Mouse (Mus musculus): ENCODE data around the gene Magi1.

Magi1 gene

DNA sequence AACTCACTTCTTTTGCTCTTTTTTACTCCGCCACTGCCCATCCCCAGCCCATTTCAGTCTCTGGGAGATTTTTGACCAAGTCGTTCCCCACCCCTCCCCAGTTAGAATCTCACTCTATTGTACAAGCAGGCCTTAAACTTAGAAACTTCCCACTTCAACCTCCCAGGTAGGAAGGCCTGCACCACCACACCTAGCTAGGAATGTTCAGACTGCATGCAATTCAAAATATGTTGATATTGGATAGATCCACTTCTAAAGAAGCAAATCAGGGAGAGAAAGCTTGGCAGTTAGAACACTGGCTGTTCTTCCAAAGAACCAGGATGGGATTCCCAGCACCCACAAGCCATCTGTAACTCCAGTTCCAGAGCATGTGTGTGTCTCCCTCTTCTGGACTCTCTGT is 81.8 kb downstream of the Magi1 start:
- no peak for DNase-seq (ENCODE audit: low spot score in 2 of 2)

DNA sequence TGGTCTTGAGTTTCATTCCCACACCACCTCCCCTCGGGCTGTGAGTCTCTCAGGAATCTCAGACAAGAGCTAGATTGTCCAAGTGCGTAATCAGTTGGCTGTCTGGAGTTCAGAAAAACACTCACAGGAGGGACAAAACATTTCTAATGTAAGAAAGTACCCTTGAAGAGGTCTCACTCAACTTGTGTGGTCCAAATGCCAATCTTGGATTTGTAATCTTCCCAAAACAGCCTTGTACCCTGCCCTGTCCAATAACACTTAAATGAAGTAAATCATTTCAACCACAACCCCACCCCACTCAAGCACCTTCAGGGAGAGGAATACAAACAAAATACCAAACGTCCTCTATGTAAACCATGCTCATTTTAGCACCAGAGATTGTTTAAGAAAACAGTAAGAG is 82.8 kb downstream of the Magi1 start:
- no peak for DNase-seq (ENCODE audit: low spot score in 2 of 2)

DNA sequence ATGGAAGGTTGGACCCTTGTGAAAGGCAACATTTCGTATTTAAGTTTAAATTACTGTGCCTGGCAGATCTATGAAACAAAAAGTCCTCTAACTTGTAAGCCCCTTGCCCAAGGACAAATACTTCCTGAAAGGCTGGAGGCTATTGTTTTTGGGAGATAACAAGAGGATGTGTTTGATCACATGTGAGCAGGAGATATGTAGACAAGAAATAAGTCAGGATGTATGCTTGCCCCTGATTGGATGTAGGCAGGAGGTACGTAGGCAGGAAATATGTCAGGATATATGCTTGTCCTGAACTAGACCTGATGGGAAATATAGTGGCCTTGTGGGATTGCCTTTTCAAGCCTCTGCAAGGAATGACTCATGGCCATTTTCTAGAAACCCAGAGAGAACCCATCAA is 84.0 kb downstream of the Magi1 start:
- no peak for DNase-seq (ENCODE audit: low spot score in 2 of 2)

DNA sequence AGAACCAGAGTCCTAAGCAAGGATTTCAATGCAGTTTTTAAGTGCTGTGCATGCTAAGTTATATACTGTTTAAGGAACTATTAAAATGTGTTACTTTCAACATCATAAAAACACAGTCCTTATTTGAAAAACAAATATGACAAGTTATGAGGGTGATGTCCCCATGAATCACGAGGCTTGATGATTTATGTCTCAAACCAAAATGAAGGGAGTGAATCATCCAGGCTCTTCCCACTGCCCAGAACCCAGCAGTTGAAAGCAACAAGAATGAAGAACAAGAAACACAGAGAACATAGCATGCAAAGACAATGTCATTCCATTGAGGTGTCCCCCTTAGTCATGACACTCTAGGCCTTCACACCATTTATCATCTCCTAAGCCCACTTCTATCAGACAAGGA is 85.9 kb downstream of the Magi1 start:
- DNase-seq (ENCODE audit: low spot score in 2 of 2) = no peak

DNA sequence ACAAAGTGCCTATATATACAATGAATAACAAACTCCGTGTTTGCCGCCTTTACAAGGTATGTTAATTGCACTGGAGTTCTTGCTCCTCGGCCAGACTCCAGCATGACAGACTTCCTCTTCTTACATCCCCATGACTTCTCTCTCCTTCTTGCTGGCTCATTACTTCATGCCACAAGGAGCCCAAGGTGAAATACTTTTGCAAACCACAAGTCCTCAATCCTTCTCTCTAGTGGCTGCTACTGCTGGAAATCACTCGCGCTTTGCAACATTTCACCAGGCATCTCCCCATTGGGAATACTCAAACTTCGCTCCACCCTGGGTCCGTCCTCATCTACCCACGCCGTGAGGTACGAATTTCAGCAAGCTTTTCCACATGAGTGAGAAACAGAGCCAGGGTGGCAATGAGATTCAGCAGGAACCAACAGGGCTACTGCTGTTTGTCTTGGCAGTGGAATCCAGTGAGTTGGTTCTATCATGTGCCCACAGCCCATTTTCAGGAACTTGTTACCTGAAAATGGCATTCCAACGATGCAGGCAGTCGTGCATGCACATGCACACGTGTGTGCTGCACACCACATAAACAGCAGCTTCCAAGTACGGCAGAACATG is 88.3 kb downstream of the Magi1 start:
- no peak for DNase-seq (ENCODE audit: low spot score in 2 of 2)

DNA sequence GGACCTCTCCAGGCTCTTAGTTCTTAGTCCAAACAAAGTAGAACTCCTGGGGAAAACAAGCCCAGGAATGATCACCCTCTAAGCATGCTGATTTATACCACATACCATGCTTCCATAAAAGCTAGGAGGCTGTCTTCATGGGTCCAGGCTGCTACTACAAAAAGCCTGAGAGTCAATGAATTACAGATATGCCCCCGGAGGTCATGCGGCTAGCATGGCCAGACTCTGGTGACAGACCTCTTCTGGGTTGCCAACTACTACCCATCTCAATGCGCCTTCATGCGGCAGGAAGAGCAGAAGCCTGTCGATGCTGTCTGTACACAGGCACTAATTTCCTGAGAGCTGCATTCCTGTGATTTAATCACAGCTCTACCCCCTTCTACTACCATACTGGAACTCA is 92.9 kb downstream of the Magi1 start:
- DNase-seq (ENCODE audit: low spot score in 2 of 2) = no peak

DNA sequence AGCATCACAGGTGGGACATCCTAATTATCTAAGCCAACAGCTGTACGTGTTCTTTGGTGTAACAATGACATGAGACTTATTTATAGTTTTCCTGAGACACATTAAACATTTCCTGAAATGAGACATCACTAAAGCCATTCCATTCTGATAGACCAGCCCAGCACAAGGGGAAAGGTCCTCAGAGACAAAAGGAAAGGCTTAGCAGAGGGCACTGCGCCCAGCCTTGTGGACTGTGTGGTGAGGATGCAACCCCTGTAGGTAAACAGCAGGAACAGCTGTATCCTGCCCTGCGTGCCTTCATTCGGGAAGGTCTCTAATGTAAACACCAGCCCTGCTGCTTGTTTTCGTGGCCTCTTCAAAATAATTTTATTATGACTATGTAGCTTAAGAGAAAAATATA is 94.3 kb downstream of the Magi1 start:
- no peak for DNase-seq (ENCODE audit: low spot score in 2 of 2)

DNA sequence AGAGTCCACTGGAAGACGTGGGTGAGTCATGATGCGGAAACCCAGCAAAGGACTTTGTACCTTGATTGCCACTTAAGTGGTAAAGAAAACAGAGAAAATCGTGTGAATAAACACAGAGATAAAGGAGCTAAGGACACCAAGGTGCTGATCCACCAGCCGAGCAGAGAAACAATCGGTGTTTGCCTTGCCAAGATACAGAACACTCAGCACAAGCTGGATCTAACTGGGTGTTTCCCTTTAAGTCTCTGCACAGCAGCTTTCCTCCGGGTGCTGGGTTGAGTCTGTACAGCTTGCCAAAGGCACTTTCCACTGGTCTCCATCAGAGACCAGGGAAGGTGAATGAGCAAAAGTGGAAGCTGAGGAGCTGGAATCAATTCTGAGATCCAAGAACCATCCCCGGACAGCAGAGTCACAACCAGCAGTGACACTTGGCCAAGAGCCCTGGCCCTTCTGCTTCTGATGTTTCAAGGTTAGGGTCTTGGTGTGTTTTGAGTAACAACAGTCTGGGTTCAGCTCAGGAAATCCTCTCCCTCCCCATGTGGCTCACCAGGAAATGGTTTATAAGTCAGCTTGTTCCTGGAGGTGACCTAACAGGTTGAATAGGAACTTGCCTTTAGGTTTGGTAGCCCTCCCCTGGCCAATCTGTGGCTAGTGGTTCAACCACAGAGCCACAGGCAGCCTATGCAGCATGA is 96.9 kb downstream of the Magi1 start:
- no peak for DNase-seq (ENCODE audit: low spot score in 2 of 2)

DNA sequence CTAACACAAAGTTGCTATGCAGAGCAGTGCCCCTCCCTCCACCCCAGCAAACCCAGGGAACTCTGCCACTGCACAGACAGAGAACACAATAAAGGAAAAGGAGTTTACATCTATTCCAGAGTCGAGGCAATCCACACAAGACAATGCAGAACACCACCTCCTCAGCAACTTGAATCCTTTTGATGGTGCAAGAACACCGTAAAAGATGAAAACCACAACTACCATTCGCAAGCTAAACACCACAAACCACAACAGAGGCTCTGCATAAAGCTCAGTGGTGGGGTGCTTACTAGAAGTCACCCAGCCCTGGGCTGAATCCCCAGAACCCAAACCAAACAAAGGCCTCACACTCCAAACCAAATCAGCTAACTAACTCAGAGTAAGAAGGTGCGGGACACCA is 99.4 kb downstream of the Magi1 start:
- DNase-seq (ENCODE audit: low spot score in 2 of 2) = no peak

DNA sequence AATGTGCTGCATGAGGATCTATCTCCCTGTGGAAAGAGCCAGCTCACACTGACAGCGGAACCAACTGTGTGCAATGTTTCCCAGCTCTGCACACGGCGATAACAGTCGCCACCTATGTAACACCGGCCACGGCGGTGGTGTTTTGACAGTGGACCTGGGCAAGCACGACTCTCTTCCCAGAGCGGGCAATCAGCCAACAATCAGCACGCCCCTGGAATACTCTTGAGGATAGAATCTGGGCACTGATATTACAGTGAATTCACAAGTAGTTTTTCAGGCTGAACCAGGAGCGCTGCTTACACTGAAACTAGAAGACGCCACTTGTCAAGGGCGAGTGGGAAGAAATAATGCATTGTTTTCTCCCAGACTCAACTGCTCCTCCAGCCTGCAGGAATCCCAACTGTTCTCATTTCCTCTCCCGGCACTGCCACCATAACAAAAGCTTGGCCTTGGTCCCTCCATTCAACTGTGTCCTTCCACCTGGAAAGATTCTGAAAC is 100.3 kb downstream of the Magi1 start:
- no peak for DNase-seq (ENCODE audit: low spot score in 2 of 2)

DNA sequence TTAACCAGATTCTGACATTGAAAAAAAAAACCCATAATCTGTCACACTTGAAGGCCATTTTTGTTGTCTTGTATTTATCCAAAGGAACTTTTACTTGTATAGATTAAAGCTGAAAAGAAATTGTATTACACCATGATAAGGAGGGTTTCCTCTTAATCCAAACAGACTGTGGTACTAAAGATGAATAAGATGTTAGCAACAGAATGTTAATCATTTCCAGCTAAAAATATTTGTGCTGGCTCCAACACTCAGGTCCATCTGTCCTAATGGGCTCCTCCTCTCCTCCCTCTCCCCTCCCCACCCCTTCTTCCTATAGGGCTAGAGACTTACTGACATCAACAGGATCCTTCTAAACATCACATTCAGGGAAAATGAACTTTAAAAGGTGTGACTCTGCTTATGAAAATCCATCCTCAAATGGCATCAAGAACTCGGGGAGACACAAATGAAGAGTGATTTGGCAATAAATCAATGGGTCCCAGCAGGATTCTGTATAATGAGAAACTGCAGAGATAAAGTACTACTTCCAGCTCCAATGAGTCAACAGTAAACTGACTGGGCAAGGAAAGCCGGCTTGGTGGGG is 102.0 kb downstream of the Magi1 start:
- no peak for DNase-seq (ENCODE audit: low spot score in 2 of 2)

DNA sequence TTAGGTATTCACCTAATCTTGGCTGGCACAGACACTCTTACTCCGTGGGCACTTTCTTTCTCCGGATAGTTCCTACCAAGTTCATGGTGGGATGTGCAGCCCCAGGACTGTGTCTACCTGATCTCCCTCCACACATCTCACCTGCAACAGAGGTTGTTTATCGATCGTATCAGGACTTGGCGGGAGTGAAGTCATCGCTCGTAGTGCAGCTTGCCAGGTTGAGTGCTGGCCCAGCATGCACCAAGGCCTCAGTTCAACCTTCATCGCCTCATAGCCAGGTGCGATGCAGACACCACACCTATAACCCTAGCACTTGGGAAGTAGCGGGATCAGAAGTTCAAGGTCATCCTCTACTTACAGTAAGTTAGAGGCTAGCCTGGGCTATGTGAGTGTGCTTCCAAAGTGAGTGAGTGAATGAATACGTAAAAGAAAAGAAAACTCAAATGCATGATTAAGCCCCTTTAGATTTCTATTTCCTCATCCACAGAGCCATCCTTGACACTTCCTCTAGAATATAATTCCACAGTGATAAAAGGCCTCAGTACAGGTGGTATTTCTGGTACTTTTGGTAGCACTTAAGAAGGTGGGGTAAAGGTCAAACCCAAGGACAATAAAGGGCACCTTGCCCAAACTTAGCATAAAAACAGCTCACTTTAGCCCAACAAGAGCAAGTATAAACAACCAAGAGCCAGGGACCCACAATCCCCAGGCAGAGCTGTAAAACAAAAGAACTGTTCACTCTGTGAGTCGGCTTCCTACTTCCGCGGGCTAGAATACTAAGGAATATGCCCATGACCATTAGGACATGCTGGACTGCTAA is 103.2 kb downstream of the Magi1 start:
- DNase-seq (ENCODE audit: low spot score in 2 of 2) = no peak

DNA sequence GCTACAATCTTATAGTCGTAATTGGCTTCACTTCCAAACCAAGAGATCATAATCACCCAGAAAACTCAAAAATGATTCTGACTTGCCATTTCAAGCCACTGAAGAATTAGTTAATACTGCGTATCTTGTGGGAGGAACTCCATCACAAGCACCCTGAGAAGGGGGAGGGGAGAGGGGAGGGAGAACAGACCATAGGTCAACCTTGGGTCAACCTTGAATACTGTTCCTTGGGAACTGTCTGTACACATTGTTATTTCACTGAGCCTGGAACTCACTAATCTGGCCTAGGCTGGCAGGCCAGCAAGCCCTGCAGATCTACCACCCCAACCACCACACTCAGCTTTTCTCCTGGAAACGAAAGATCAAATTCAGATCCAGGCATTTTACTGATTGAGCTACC is 106.2 kb downstream of the Magi1 start:
- DNase-seq (ENCODE audit: low spot score in 2 of 2) = no peak

DNA sequence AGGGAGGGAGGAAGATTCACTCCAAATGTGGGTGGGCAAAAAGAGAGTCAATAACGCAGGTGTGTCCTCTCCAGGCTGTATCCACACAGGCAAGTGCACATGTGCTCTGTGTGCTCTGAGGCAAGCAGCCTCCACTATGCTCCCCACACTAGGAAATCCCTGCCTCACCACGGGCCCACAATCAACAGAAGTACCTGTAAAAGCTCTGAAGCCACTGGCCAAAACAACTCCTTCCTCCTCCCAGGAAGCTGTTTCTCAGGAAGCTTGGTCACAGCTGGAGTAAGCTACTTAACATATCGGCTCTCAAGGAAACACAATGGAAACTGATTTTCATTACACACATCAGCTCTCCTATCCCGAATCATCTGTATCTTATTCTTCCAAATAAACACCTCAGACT is 107.0 kb downstream of the Magi1 start:
- DNase-seq (ENCODE audit: low spot score in 2 of 2) = no peak

DNA sequence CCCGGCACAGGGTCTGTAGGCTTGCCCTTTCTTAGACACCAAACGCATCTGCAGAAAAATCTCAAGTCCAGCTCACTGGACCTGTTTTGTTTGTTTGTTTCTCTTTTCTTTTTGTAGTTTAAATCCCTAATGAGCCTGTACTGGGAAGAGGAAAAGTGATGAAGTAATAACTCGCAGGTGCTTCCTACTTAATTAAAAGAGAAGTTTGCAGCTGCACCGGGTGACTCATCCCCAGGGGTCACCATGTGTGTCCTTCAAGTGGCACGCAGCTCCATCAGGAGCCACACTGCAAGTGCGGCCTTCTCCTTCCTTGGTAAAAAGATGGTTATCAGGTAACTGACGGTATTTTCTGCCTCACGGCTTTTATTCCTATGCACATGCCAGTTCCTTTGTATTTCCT is 112.5 kb downstream of the Magi1 start:
- DNase-seq (ENCODE audit: low spot score in 2 of 2) = no peak

DNA sequence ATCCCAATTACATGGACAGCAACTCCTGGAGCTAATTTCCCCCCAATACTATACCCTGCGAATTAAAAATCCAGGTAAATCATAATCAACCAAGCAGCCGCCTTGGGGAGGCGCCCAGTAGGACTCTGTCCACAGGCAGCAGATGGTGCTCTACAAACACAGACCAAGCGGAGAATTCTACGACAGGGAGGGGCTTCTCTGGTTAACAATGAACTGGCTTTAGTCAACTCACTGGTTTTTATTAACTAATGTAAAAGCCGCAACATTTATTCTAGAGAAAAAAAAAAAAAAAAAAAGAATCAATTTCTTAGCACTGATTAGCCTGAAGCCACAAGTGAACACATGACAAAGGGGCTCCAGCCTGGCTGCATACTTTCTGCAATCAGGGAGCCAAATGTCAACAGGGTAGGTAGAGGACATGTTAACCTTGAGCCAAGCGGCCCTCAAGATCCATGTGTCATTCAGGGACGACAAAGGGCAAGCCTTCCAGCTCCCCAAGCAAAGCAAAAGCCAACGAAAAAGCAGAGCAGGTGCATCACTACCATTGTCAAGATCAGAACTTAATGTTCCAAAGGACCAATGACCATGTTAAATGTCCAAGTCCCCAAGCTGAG is 114.0 kb downstream of the Magi1 start:
- DNase-seq (ENCODE audit: low spot score in 2 of 2) = no peak

DNA sequence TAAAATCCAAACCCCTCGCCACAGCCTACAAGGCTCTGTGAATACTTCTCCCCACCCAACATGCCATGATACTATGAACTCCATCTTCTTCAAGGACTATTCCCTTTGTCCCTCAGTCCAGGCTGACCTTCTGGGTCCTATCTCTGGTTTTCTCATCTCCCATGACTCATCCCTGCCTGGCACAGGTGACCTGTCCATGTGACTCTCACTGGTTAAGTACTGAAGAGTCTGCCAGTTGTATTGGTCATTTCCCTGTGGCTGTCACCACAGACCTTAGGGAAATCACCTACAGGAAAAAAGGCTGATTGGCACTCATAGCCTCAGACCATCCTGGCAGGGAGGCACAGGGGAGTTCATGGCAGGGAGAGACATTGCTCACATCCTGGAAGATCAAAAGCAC is 117.8 kb downstream of the Magi1 start:
- DNase-seq (ENCODE audit: low spot score in 2 of 2) = no peak

DNA sequence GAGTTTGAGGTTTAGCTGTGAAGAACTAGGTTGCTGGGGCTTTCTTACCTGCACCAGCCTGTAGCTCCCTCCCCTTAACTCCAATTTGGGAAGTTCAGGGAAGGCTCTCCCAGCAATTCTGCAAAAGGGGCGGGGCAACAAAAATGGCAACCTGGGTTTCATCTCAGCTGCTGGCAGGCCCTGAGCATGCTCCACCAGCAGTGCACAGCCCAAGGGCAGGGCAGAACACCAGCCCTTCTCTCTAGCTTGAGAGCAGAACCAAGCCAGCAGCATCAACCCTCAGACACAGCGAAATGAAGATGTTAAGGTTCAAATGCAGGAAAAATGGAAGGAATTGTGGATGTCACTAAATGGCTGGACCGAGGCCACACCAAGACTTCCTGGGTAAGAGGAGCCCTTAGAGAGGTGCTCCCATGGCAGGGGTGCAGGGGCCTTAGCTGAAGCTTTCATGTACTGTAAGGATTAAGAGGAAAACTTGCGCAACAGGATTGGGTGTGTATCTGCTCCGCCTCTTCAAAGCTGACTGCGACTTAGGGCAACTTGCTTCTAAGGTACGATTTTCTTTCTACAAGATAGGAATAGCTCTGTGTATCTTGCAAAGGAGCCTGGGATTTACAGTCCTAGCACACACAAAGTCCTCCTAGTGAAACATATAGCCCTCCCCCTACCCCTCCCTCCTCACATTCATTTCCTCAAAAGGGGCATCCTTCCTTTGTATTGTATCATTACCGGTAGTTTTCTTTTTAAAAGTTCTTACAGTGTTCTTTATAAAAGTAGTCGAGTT is 118.8 kb downstream of the Magi1 start:
- DNase-seq (ENCODE audit: low spot score in 2 of 2) = no peak

DNA sequence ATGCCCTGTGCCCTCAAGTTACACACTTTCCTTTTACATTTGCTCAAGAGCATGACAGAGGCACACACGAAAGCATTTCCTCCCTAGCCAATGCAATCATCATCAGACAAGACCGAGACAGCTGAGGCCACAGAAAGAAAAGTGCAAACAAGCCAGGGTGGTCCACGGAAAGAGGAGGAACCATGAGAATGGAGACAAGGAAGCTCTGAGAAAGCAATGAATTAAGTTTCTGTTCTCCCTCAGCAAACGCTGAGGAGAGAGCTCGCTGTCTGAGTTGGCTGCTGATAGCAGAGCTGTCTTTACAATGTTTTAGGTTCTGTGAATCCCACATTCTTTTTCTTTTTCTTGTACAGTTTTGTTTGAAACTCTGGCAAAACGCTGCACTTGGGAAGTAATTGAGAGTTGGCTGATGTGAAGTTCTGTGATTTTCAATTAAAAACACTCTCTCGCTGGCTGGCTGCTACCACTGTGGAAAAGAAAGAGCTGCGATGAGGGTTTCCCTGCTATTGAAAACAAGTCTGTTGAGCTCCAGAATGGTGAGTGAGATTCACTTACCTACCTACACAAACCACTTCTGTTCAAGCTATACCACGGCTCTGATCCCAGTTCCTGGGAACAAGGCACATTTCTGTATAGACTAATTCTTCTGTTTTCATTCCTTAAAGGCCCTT is 120.3 kb downstream of the Magi1 start:
- DNase-seq (ENCODE audit: low spot score in 2 of 2) = no peak

DNA sequence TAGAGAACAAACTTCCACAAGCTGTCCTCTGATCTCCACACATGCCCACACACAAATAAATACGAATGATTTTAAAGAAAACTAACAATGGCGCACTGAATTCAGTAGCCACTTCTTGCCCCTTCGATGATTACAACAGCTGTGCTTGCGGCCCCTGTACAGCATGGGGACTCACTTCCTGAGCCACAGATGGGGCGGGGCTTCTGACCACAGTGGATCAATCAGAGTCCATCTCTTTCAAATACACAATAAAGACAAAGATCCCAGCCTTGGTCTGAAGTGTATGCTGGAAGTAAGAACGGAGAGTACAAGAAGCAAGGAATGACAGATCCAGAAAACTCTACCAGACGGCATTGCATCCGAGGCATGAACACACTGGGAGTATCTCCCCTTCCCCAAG is 120.8 kb downstream of the Magi1 start:
- no peak for DNase-seq (ENCODE audit: low spot score in 2 of 2)

DNA sequence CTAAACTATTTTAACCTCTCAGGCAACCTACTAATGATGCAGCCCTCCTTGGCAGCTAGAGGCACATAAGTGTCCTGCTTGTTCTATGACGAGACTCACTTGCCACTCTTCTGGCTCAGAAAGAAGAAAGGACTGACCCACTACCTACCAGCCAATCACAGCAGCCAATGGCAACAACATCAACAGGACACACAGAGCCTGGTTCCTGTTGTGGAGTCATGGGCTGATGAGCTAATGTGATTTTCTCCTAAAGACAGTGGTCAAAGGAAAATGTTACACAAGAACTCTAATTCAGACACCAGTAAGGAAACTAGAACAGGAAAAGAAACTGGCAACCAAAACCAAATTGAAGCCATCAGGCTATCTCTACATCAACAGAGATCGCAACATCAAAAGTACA is 124.5 kb downstream of the Magi1 start:
- DNase-seq (ENCODE audit: low spot score in 2 of 2) = no peak

All from urinary bladder, postnatal 4 days (tissue).